Mouse (Mus musculus): Measurements from ENCODE around the gene Wdr24. TPM values are rescaled to one million over a fixed set of nuclear protein-coding genes. Genes with fewer than 3 reads are reported as not detected.
"Not testable (repeated sequence)": the region's sequence is repeated elsewhere in the genome, so short reads cannot be mapped to it uniquely, and the experiment has no call there.

Wdr24 gene
- total RNA-seq, 2 experiments from 2014 or later: 26.5 to 27.1 TPM

DNA sequence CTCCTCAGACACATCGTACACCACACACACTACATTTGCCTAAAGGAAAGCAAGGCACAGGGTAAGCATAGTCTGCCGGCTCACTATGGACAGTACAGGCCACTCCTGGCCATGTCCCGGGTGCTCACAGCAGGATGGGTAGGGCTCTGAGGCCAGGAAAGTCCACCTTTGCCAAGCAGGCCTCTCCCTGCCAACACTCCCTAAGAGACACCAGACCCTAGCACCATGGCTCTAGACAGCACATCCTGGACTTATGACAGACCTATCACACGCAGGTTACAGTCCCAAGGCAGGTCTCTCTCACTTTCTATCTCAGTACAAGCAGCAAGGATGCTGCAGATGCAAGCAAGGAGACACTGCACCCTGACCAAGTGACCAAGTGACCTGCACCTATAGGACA lies 19.7 kb downstream of the Wdr24 start:
- DNase-seq (ENCODE audit: extremely low spot score in 1 of 2, low spot score in 1 of 2): no peak

GRCm38 (mm10) chr17:25843636-25844395 lies 20.4 kb downstream of the Wdr24 start:
- peak in 1 of 2 experiments; percentile 33 for DNase-seq (ENCODE audit: extremely low spot score in 1 of 2, low spot score in 1 of 2)

- DNase-seq (ENCODE audit: extremely low spot score in 1 of 2, low spot score in 1 of 2): peak; percentile 86 to 89
Observed at GRCm38 (mm10) chr17:25844396-25844901, 21.0 kb downstream of the Wdr24 start, which contains the start of gene Rhot2. Rhot2 (minus strand) TSS chr17:25844851.

DNA sequence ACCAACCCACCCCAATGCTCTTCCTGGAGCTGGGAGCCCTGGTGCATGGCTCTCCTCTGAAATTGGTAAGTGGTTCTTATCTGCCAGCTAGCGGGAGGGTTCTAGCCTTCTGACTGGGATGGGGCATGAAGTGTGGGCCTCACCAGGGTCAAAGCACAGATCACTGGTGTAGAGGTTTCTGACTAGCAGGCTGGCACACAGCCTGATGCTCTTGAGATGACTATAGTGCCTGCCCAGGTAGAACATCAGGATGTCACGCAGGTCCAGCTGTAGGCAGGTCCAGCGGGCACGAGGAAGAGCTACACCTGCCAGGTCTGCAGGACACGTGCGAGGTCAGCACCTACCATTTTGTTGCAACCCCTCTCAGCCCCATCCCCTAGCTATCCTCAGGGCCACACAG lies 36.8 kb downstream of the Wdr24 start:
- no peak for DNase-seq (ENCODE audit: extremely low spot score in 1 of 2, low spot score in 1 of 2)

DNA sequence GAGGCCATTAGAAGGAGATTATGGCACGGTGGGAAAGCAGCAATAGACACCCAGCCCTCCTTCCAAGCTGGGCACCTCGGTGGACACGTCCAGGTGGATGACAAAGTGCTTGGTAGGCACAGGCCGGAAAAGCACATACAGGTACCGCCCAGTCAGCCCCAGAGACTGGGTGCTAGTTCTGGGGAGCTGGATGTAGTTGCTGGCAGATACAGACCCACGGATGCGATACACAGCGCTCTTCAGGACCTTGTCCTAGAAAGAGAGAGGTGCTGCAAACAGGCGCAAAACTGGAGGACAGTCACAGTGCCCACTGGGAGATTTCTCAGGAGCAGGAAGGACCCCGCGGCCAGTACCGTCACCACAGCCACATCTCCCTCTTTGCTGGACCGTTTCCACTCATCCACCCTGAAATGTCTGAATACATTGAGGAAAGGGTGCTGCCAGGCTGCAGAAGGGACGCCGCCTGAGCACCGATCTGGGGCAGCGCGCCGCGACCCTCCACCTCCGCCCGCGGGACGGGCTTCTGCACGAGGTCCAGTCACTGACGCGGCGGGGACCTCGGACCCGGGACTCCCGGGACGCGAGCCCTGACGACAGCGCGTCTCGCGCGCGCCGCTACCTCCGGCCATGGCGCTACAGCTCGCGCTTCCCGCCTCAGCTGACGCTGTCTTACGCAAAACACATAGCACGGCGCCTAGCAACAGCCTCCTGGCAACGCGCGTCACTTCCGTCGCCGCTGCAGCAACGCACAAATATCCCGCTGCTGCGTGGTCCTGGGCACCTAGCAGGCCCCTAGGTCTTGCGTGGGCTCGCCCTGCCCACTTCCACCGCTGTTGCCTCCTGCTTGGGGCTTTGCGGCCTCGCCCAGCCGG lies 37.6 kb downstream of the Wdr24 start, which contains the start of gene Wdr90:
Wdr90 (minus strand) TSS at position 670 of the 872 bp plus-strand sequence.
- peak; percentile 84 to 85 for DNase-seq (ENCODE audit: extremely low spot score in 1 of 2, low spot score in 1 of 2)

DNA sequence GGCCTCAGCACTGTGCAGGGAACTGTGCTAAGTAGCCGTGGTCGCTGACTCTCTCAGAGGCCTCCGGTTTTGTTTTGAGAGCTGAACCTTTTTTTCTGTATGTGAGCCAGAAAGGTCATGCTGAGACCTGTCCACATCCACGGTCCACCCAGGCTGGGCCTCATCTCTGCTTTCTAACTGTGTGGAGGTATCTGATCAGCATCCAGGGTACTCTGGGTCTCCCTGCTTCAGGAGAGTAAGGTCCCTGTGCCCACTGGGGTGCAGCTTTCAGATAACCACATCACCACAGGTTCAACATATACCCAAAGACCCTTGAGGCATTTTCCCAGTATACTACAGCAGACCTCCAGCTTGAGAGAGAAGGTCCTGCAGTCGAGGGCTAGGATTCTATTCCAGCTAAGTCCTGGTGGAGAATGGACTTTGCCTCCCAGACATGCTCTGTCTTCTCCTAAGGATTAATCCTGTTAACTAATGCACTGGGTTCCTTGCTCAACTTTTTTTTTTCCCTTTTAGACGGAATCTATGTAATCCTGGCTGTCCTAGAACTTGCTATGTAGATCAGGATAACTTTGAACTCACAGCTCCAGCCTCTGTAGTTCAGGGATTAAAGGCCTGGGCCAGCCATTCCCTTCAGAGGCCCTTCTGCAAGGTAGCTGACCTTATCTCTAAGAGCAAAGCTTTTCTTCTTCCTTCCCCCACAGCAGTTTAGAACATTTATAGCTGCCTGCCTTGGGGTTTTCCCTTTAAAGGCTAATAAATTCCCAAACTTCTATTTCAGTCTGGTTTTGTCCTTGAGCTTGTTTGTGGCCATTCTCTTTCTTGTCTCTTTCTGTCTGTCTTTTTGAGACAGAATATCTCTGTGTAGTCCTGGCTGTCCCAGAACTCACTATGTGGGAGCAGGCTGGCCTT lies 38.5 kb downstream of the Wdr24 start:
- no peak for DNase-seq (ENCODE audit: extremely low spot score in 1 of 2, low spot score in 1 of 2)

- no peak for DNase-seq (ENCODE audit: extremely low spot score in 1 of 2, low spot score in 1 of 2)
Observed at GRCm38 (mm10) chr17:25863681-25864080, 40.3 kb downstream of the Wdr24 start.

- DNase-seq (ENCODE audit: extremely low spot score in 1 of 2, low spot score in 1 of 2): no peak
Observed at GRCm38 (mm10) chr17:25864311-25864710, 40.9 kb downstream of the Wdr24 start.

DNA sequence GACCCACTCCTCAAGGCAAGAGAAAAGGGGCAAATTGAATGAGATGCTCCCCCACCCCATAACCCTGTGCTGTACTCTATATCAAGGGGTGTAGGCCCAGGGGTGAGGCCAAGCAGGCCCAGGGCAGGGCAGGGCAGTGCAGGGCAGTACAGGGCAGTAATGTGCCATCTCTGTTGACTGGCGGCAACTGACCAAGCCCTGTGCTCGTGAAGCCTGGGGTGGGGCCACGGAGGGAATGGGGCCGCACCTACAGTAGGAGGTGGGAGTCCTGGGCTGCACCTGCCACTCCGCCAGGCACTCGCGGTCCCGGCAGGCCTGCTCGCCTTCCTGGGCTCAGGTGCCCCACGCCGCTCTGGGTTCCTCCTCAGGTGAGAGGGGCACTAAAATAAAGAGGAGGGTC lies 41.9 kb downstream of the Wdr24 start:
- no peak for DNase-seq (ENCODE audit: extremely low spot score in 1 of 2, low spot score in 1 of 2)

GRCm38 (mm10) chr17:25866172-25866571 lies 42.7 kb downstream of the Wdr24 start:
- no peak for DNase-seq (ENCODE audit: extremely low spot score in 1 of 2, low spot score in 1 of 2)

- no peak for DNase-seq (ENCODE audit: extremely low spot score in 1 of 2, low spot score in 1 of 2)
Observed at GRCm38 (mm10) chr17:25867509-25867835, 44.0 kb downstream of the Wdr24 start.

- DNase-seq (ENCODE audit: extremely low spot score in 1 of 2, low spot score in 1 of 2): no peak
Observed at GRCm38 (mm10) chr17:25867836-25868600, 44.6 kb downstream of the Wdr24 start.

- peak; percentile 62 to 64 for DNase-seq (ENCODE audit: extremely low spot score in 1 of 2, low spot score in 1 of 2)
Observed at GRCm38 (mm10) chr17:25868601-25869191, 45.3 kb downstream of the Wdr24 start, which contains the start of gene Mcrip2. Mcrip2 (minus strand) TSS chr17:25868764.

- DNase-seq (ENCODE audit: extremely low spot score in 1 of 2, low spot score in 1 of 2): no peak
Observed at GRCm38 (mm10) chr17:25869498-25869897, 46.1 kb downstream of the Wdr24 start.

GRCm38 (mm10) chr17:25869954-25870353 lies 46.5 kb downstream of the Wdr24 start:
- no peak for DNase-seq (ENCODE audit: extremely low spot score in 1 of 2, low spot score in 1 of 2)

GRCm38 (mm10) chr17:25871566-25871965 lies 48.1 kb downstream of the Wdr24 start:
- DNase-seq (ENCODE audit: extremely low spot score in 1 of 2, low spot score in 1 of 2): not testable (repeated sequence)

DNA sequence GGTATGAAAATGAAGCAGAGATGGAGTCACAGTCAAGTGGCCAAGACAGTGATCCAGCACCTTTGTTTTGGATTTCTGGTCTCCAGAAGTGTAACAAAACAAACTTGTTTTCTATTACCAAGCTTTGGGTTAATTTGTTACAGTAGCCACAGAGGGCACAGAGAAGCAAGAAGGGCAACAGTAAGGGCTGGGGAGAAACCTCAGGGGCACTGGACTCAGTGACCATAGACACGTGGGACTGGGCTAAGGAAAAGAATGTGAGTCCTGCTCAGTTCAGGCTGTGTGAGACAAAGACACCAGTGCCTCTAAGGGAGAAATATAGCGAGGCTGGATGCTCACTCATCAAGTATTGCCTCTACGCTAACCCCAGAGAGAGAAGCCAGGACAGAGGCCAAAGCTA lies 49.2 kb downstream of the Wdr24 start:
- DNase-seq (ENCODE audit: extremely low spot score in 1 of 2, low spot score in 1 of 2): no peak

DNA sequence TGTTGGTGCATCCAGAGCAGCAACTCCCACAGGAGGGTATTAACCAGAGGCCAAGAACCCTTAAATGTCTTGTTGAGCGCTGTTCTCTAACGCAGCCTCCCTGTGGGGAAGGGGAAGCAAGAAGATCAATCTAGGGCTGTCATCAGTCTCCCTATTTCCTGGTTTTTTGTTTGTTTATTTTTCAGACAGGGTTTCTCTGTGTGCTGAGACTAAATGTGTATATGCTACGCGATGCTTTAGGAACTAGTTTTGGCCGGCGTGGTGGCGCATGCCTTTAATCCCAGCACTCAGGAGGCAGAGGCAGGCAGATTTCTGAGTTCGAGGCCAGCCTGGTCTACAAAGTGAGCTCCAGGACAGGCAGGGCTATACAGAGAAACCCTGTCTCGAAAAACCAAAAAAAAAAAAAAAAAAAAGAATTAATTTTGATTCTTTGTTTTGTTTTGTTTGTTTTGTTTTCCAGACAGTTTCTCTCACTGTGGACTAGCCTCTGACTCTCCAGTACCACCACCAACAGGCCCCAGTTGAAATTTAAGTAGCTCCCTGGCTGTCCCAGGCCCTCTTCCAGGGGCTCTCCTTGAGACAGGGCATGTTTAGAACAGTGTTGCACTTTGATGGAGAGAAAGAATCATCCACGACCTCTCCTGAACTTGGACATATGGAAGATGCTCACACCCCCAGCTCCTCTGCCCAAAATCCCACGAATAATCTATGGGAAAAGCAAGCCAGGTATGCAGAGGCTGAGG lies 50.1 kb downstream of the Wdr24 start:
- DNase-seq (ENCODE audit: extremely low spot score in 1 of 2, low spot score in 1 of 2): no peak

Measured in layer of hippocampus, postnatal 25 days (tissue).